Mouse (Mus musculus): Measurements from ENCODE around the gene Cldn15. TPM values are rescaled to one million over a fixed set of nuclear protein-coding genes. Genes with fewer than 3 reads are reported as not detected.
A peak's percentile ranks its signal among the peaks of the same experiment; 100 is the strongest.

Gene Cldn15
- total and polyA plus RNA-seq, 2 experiments from 2014 or later: 7.9 to 19.3 TPM

DNA sequence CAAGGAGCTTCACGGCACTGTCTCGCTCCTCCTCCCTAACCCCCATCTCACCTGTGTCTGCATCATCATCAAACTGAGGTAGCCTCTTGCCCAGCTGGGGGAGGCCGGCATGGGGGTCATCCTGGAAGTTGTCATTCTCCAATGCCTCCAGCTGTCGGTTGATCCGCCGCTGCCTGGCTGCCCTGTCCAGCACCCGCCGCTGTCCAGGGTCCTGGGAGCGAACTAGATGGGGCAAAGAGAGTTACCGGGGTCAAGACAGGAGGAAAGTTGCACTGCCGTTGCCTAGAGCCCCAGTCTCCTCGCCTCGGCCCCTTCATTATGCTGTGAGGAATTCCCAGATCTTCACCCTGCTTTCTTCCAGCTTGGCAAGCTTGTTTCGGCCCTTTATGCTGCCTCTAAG is 18.4 kb downstream of the Cldn15 start:
- H3K9me3 ChIP-seq (replicated peaks; ENCODE audit: control insufficient read depth, low read length): no peaks in the 10 kb centered on the region
- TF ChIP-seq CTCF (IDR thresholded peaks at IDR 0.05; ENCODE audit: low read depth) (no peak), EP300 (IDR thresholded peaks at IDR 0.05; ENCODE audit: low read depth) (no peak)
- DNase-seq (ENCODE audit: low spot score): no peak
- no peak overlapping the region for H3K4me2 ChIP-seq (ENCODE audit: low read depth, low read length)
- peaks cover 10% of the 10 kb centered on the region; the same call in 1 of the 2 replicates for H3K4me1 ChIP-seq (ENCODE audit: control insufficient read depth, insufficient read depth)
- H3K27me3 ChIP-seq (ENCODE audit: control insufficient read depth, insufficient read depth, low read length): no peaks in the 10 kb centered on the region
- H3K36me3 ChIP-seq (replicated peaks; ENCODE audit: control insufficient read depth, insufficient read depth, low read length): peaks cover 28% of the 10 kb centered on the region
- H3K4me3 ChIP-seq (ENCODE audit: low read depth, low read length): no peak overlapping the region
- 46% methylated on average over 14 of the region's 14 CpGs for WGBS
- no peak overlapping the region for H3K27ac ChIP-seq (ENCODE audit: low read depth)
- H3K9ac ChIP-seq (replicated peaks; ENCODE audit: low read depth, low read length): no peak overlapping the region
- ATAC-seq (ENCODE audit: insufficient read depth, low read depth): no peak

- Histone ChIP-seq H3K9ac (replicated peaks; ENCODE audit: low read depth, low read length) (peak within 1 kb of the TSS; percentile 86), H3K4me3 (ENCODE audit: low read depth, low read length) (peak within 1 kb of the TSS; percentile 89), H3K27me3 (ENCODE audit: control insufficient read depth, insufficient read depth, low read length) (no peaks in the 10 kb centered on the region), H3K27ac (ENCODE audit: low read depth) (peak within 1 kb of the TSS; percentile 87), H3K4me1 (ENCODE audit: control insufficient read depth, insufficient read depth) (peaks cover 10% of the 10 kb centered on the region; the same call in 1 of the 2 replicates), H3K4me2 (ENCODE audit: low read depth, low read length) (peak within 1 kb of the TSS; percentile 94), H3K36me3 (replicated peaks; ENCODE audit: control insufficient read depth, insufficient read depth, low read length) (peaks cover 37% of the 10 kb centered on the region), H3K9me3 (replicated peaks; ENCODE audit: control insufficient read depth, low read length) (no peaks in the 10 kb centered on the region)
- DNase-seq (ENCODE audit: low spot score): peak; percentile 100
- under 1% methylated on average over 26 of the region's 26 CpGs for WGBS
- ATAC-seq (ENCODE audit: insufficient read depth, low read depth): peak; percentile 95
- no peak; the same call in 1 of the 2 replicates for TF ChIP-seq CTCF (IDR thresholded peaks at IDR 0.05; ENCODE audit: low read depth)
Measured at GRCm38 (mm10) chr5:136986695-136987137, 20.3 kb downstream of the Cldn15 start, which contains the start of gene Plod3. Gene Plod3, plus strand, starts transcription at chr5:136987019.

- ATAC-seq (ENCODE audit: insufficient read depth, low read depth) (peak; percentile 66), DNase-seq (ENCODE audit: low spot score) (peak; percentile 61)
- peak overlapping the region; percentile 94 for H3K4me2 ChIP-seq (ENCODE audit: low read depth, low read length)
- H3K27ac ChIP-seq (ENCODE audit: low read depth): peak overlapping the region; percentile 87
- H3K9me3 ChIP-seq (replicated peaks; ENCODE audit: control insufficient read depth, low read length): no peaks in the 10 kb centered on the region
- H3K4me3 ChIP-seq (ENCODE audit: low read depth, low read length): peak overlapping the region; percentile 89
- H3K36me3 ChIP-seq (replicated peaks; ENCODE audit: control insufficient read depth, insufficient read depth, low read length): peaks cover 36% of the 10 kb centered on the region
- no peaks in the 10 kb centered on the region for H3K27me3 ChIP-seq (ENCODE audit: control insufficient read depth, insufficient read depth, low read length)
- TF ChIP-seq CTCF (IDR thresholded peaks at IDR 0.05; ENCODE audit: low read depth) (no peak), EP300 (IDR thresholded peaks at IDR 0.05; ENCODE audit: low read depth) (peak; percentile 70)
- peaks cover 10% of the 10 kb centered on the region; the same call in 1 of the 2 replicates for H3K4me1 ChIP-seq (ENCODE audit: control insufficient read depth, insufficient read depth)
- under 1% methylated on average over 66 of the region's 67 CpGs for WGBS
- peak overlapping the region; percentile 86 for H3K9ac ChIP-seq (replicated peaks; ENCODE audit: low read depth, low read length)
Measured at GRCm38 (mm10) chr5:136987138-136987933, 20.9 kb downstream of the Cldn15 start.

- Histone ChIP-seq H3K27me3 (ENCODE audit: control insufficient read depth, insufficient read depth, low read length) (no peaks in the 10 kb centered on the region), H3K9ac (replicated peaks; ENCODE audit: low read depth, low read length) (peak within 1 kb of the TSS; percentile 86), H3K4me3 (ENCODE audit: low read depth, low read length) (peak within 1 kb of the TSS; percentile 89), H3K27ac (ENCODE audit: low read depth) (peak within 1 kb of the TSS; percentile 87), H3K4me1 (ENCODE audit: control insufficient read depth, insufficient read depth) (peaks cover 10% of the 10 kb centered on the region; the same call in 1 of the 2 replicates), H3K9me3 (replicated peaks; ENCODE audit: control insufficient read depth, low read length) (no peaks in the 10 kb centered on the region), H3K4me2 (ENCODE audit: low read depth, low read length) (peak within 1 kb of the TSS; percentile 94), H3K36me3 (replicated peaks; ENCODE audit: control insufficient read depth, insufficient read depth, low read length) (peaks cover 42% of the 10 kb centered on the region)
- no peak for DNase-seq (ENCODE audit: low spot score)
- 6% methylated on average over 12 of the region's 12 CpGs for WGBS
- no peak for ATAC-seq (ENCODE audit: insufficient read depth, low read depth)
- TF ChIP-seq CTCF (IDR thresholded peaks at IDR 0.05; ENCODE audit: low read depth) (no peak), EP300 (IDR thresholded peaks at IDR 0.05; ENCODE audit: low read depth) (no peak)
Measured at GRCm38 (mm10) chr5:136987934-136988271, 21.5 kb downstream of the Cldn15 start, which contains the start of gene Znhit1. Gene Znhit1, minus strand, starts transcription at chr5:136988021.

GRCm38 (mm10) chr5:136988420-136988819 is 22.0 kb downstream of the Cldn15 start:
- TF ChIP-seq EP300 (IDR thresholded peaks at IDR 0.05; ENCODE audit: low read depth): no peak
- no peak for TF ChIP-seq CTCF (IDR thresholded peaks at IDR 0.05; ENCODE audit: low read depth)
- H3K4me2 ChIP-seq (ENCODE audit: low read depth, low read length): peak overlapping the region; percentile 94
- no peak for DNase-seq (ENCODE audit: low spot score)
- no peak for ATAC-seq (ENCODE audit: insufficient read depth, low read depth)
- peaks cover 47% of the 10 kb centered on the region for H3K36me3 ChIP-seq (replicated peaks; ENCODE audit: control insufficient read depth, insufficient read depth, low read length)
- WGBS: 57% methylated on average over 6 of the region's 7 CpGs
- no peaks in the 10 kb centered on the region for H3K9me3 ChIP-seq (replicated peaks; ENCODE audit: control insufficient read depth, low read length)
- H3K9ac ChIP-seq (replicated peaks; ENCODE audit: low read depth, low read length): no peak overlapping the region
- peaks cover 10% of the 10 kb centered on the region; the same call in 1 of the 2 replicates for H3K4me1 ChIP-seq (ENCODE audit: control insufficient read depth, insufficient read depth)
- no peak overlapping the region for H3K27ac ChIP-seq (ENCODE audit: low read depth)
- H3K27me3 ChIP-seq (ENCODE audit: control insufficient read depth, insufficient read depth, low read length): no peaks in the 10 kb centered on the region
- H3K4me3 ChIP-seq (ENCODE audit: low read depth, low read length): peak overlapping the region; percentile 89
